Mouse (Mus musculus) stomach, postnatal 0 days (tissue): Measurements from ENCODE around the gene Coa3. TPM values are rescaled to one million over a fixed set of nuclear protein-coding genes. Genes with fewer than 3 reads are reported as not detected.

Experiments
- ATAC-seq: fragments of 200-750 bp; cut with Nextera tagmentation; 2 replicates; pipeline ENCODE4 v1.8.0; 2017; ENCODE audit not compliant: low FRiP score, low TSS enrichment
- DNase-seq: peaks from one replicate; pipeline ENCODE4 v3.0.0-alpha.2; 2016; ENCODE audit warnings: low spot score
- H3K27ac ChIP-seq: fragments of 300-500 bp; sonication (generic); replicated peaks from 2 replicates; pipeline ENCODE4 v1.5.1; 2014; ENCODE audit warnings: mild to moderate bottlenecking, control low read depth
- H3K27me3 ChIP-seq: fragments of 300-500 bp; sonication (generic); 2 replicates; pipeline ENCODE4 v1.6.1; 2014; ENCODE audit warnings: low read length; ENCODE audit not compliant: control insufficient read depth, insufficient read depth
- H3K36me3 ChIP-seq: fragments of 300-500 bp; sonication (generic); 2 replicates; pipeline ENCODE4 v1.6.1; 2014; ENCODE audit warnings: low read length, mixed read lengths; ENCODE audit not compliant: control insufficient read depth, insufficient read depth
- H3K4me1 ChIP-seq: fragments of 300-500 bp; sonication (generic); replicated peaks from 2 replicates; pipeline ENCODE4 v1.6.1; 2014; ENCODE audit warnings: antibody characterized with exemption; ENCODE audit not compliant: control insufficient read depth, insufficient read depth
- H3K4me2 ChIP-seq: fragments of 300-500 bp; sonication (generic); replicated peaks from 2 replicates; pipeline ENCODE4 v1.6.1; 2014; ENCODE audit warnings: low read depth, mild to moderate bottlenecking, control low read depth, moderate library complexity
- H3K4me3 ChIP-seq: fragments of 300-500 bp; sonication (generic); 2 replicates; pipeline ENCODE4 v1.5.1; 2014; ENCODE audit warnings: low read depth, low read length, control low read depth
- H3K9ac ChIP-seq: fragments of 300-500 bp; sonication (generic); 2 replicates; pipeline ENCODE4 v1.6.1; 2014; ENCODE audit warnings: mild to moderate bottlenecking, low read length, control low read depth, mixed read lengths
- H3K9me3 ChIP-seq: fragments of 300-500 bp; sonication (generic); 2 replicates; pipeline ENCODE4 v1.6.1; 2016; ENCODE audit warnings: low read length; ENCODE audit not compliant: control insufficient read depth
- CTCF ChIP-seq: IDR thresholded peaks from 2 replicates; pipeline ENCODE4 v1.5.1; 2016; ENCODE audit warnings: antibody characterized with exemption, low read depth, mild to moderate bottlenecking, moderate library complexity
- EP300 ChIP-seq: optimal IDR thresholded peaks from 2 replicates; pipeline ENCODE3; 2016; ENCODE audit warnings: antibody characterized with exemption
- WGBS: fragments of 180-500 bp; shearing (Covaris S2); extraction: QIAGEN DNeasy Blood & Tissue Kit; methylation state at CpG from one replicate; pipeline ENCODE4 v1.1.7; 2014; 5-methylcytosine and 5-hydroxymethylcytosine counted together
- polyA plus RNA-seq: library from polyadenylated mRNA; unstranded; fragments of >200 nt; fragmentation: Nextera tagmentation; extraction: Ambion mirVana; gene quantifications from 2 replicates; pipeline ENCODE4 v1.2.1, GENCODE M21; 2015

Gene Coa3
- polyA plus RNA-seq, 1 experiment from 2014 or later, result 180 TPM

GRCm38 (mm10) chr11:101311083-101311482, 32.2 kb upstream of the Coa3 start:
- Histone ChIP-seq H3K4me1 (no peaks in the 10 kb centered on the region), H3K27ac (no peak overlapping the region), H3K4me3 (no peak overlapping the region), H3K9me3 (no peaks in the 10 kb centered on the region), H3K9ac (no peak overlapping the region), H3K27me3 (no peaks in the 10 kb centered on the region), H3K36me3 (no peaks in the 10 kb centered on the region), H3K4me2 (no peak overlapping the region)
- no peak for TF ChIP-seq CTCF
- TF ChIP-seq EP300, result no peak
- DNase-seq (no peak), ATAC-seq (no peak)
- whole genome bisulfite sequencing, result 83% methylated on average over 3 of the region's 3 CpGs

DNA sequence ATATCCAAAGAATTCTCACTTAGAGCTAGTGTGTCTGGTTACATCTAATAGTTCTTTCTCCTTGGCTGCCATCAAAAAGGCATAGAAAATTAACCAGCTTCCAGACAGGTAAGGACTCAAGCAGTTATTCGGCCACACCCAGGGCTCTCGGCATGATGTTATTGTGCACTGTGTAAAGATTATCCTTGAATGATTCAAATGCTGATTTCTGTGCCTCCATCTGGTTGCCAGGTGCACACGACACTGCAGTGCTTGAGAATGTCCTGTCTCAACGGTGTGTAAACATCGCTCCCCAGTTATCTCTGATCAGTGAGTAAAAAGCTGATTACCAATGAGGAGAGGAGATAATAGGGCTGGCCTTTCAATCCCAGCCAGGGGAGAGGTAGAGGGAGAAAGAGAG, 28.8 kb upstream of the Coa3 start:
- Histone ChIP-seq H3K4me2 (no peak overlapping the region), H3K36me3 (no peaks in the 10 kb centered on the region), H3K4me3 (no peak overlapping the region), H3K9ac (no peak overlapping the region), H3K9me3 (no peaks in the 10 kb centered on the region), H3K27me3 (no peaks in the 10 kb centered on the region), H3K4me1 (no peaks in the 10 kb centered on the region), H3K27ac (no peak overlapping the region)
- ATAC-seq, result peak; percentile 47; the same call in 1 of the 2 replicates
- TF ChIP-seq EP300 (no peak), CTCF (no peak)
- 22% methylated on average over 5 of the region's 5 CpGs for WGBS
- no peak for DNase-seq

- WGBS, result 6% methylated on average over 39 of the region's 39 CpGs
- peak within 1 kb of the TSS; percentile 74 for H3K27ac ChIP-seq
Measured at GRCm38 (mm10) chr11:101302004-101302798, 23.3 kb upstream of the Coa3 start, which contains the start of gene Becn1. Becn1 (minus strand) TSS chr11:101302286.

GRCm38 (mm10) chr11:101301299-101302003, 22.5 kb upstream of the Coa3 start:
- Histone ChIP-seq H3K9me3 (no peaks in the 10 kb centered on the region), H3K27ac (peak overlapping the region; percentile 74), H3K4me1 (peaks cover 7% of the 10 kb centered on the region; the same call in 1 of the 2 replicates), H3K36me3 (peaks cover 4% of the 10 kb centered on the region; the same call in 1 of the 2 replicates), H3K9ac (peak overlapping the region; percentile 89), H3K27me3 (no peaks in the 10 kb centered on the region), H3K4me3 (peak overlapping the region; percentile 89), H3K4me2 (peak overlapping the region; percentile 97)
- no peak for DNase-seq
- peak; percentile 11; the same call in 1 of the 2 replicates for ATAC-seq
- WGBS, result 11% methylated on average over 26 of the region's 26 CpGs
- TF ChIP-seq CTCF (no peak), EP300 (no peak)

More at GRCm38 (mm10) chr11:101302004-101302798, 23.3 kb upstream of the Coa3 start, which contains the start of gene Becn1:
- Histone ChIP-seq H3K4me3 (peak within 1 kb of the TSS; percentile 89), H3K9ac (peak within 1 kb of the TSS; percentile 89), H3K9me3 (no peaks in the 10 kb centered on the region), H3K36me3 (peaks cover 4% of the 10 kb centered on the region; the same call in 1 of the 2 replicates), H3K4me1 (peaks cover 7% of the 10 kb centered on the region; the same call in 1 of the 2 replicates), H3K4me2 (peak within 1 kb of the TSS; percentile 97), H3K27me3 (no peaks in the 10 kb centered on the region)
- DNase-seq (peak; percentile 97), ATAC-seq (peak; percentile 93)
- TF ChIP-seq CTCF (peak; percentile 99), EP300 (no peak)

GRCm38 (mm10) chr11:101300881-101301280, 22.0 kb upstream of the Coa3 start:
- 59% methylated on average over 7 of the region's 7 CpGs for WGBS
- Histone ChIP-seq H3K27me3 (no peaks in the 10 kb centered on the region), H3K4me2 (peak overlapping the region; percentile 97), H3K9me3 (no peaks in the 10 kb centered on the region), H3K9ac (peak overlapping the region; percentile 89; the same call in 1 of the 2 replicates), H3K36me3 (peaks cover 4% of the 10 kb centered on the region; the same call in 1 of the 2 replicates), H3K4me1 (peaks cover 7% of the 10 kb centered on the region; the same call in 1 of the 2 replicates), H3K4me3 (peak overlapping the region; percentile 89), H3K27ac (no peak overlapping the region)
- DNase-seq (no peak), ATAC-seq (no peak)
- peak; percentile 56 for TF ChIP-seq CTCF
- no peak for TF ChIP-seq EP300
